Mouse (Mus musculus) neural tube, embryonic 11.5 days (tissue): ENCODE measurements at regions not wholly inside any gene's neighbourhood (a gene's known extent, or its start where the extent isn't known, plus 50 kb on each side); places are given as distances from the start of the nearest gene placed in this dataset.

ENCODE experiments used
- ATAC-seq: fragments of 200-750 bp; cut with Nextera tagmentation; 2 replicates; pipeline ENCODE4 v1.8.0; 2017; ENCODE audit warnings: moderate number of reproducible peaks, mild to moderate bottlenecking, moderate TSS enrichment, moderate library complexity; ENCODE audit not compliant: insufficient read depth, low FRiP score, low TSS enrichment
- DNase-seq: peaks from one replicate; pipeline ENCODE4 v3.0.0-alpha.2; 2015; ENCODE audit warnings: low spot score
- H3K27ac ChIP-seq: fragments of 300-500 bp; sonication (generic); 2 replicates; pipeline ENCODE4 v1.5.1; 2014; ENCODE audit warnings: low read depth, mild to moderate bottlenecking, low read length
- H3K27me3 ChIP-seq: fragments of 300-500 bp; sonication (generic); 2 replicates; pipeline ENCODE4 v1.6.1; 2014; ENCODE audit warnings: mild to moderate bottlenecking, low read length, mixed read lengths; ENCODE audit not compliant: control insufficient read depth, insufficient read depth
- H3K36me3 ChIP-seq: fragments of 300-500 bp; sonication (generic); 2 replicates; pipeline ENCODE4 v1.6.1; 2014; ENCODE audit warnings: mild to moderate bottlenecking, low read length, moderate library complexity, mixed read lengths; ENCODE audit not compliant: control insufficient read depth, insufficient read depth
- H3K4me1 ChIP-seq: fragments of 300-500 bp; sonication (generic); 2 replicates; pipeline ENCODE4 v1.6.1; 2014; ENCODE audit warnings: low read length, mixed read lengths; ENCODE audit not compliant: control insufficient read depth, insufficient read depth
- H3K4me2 ChIP-seq: fragments of 300-500 bp; sonication (generic); 2 replicates; pipeline ENCODE4 v1.6.1; 2014; ENCODE audit warnings: low read depth, mild to moderate bottlenecking, moderate library complexity
- H3K4me3 ChIP-seq: fragments of 300-500 bp; sonication (generic); 2 replicates; pipeline ENCODE4 v1.5.1; 2014; ENCODE audit warnings: low read depth, low read length
- H3K9ac ChIP-seq: fragments of 300-500 bp; sonication (generic); 2 replicates; pipeline ENCODE4 v1.6.1; 2014; ENCODE audit warnings: mild to moderate bottlenecking, low read length
- H3K9me3 ChIP-seq: fragments of 300-500 bp; sonication (generic); 2 replicates; pipeline ENCODE4 v1.6.1; 2016; ENCODE audit warnings: low read length; ENCODE audit not compliant: control insufficient read depth
- whole genome bisulfite sequencing: fragments of 180-500 bp; shearing (Covaris S2); extraction: QIAGEN DNeasy Blood & Tissue Kit; methylation state at CpG from one replicate; pipeline ENCODE4 v1.1.7; 2014; 5-methylcytosine and 5-hydroxymethylcytosine counted together

GRCm38 (mm10) chr16:71997634-71998278 is 310.4 kb upstream of the Robo1 start:
- H3K27me3 ChIP-seq = no peaks in the 10 kb centered on the region
- WGBS = 86% methylated on average over 3 of the region's 3 CpGs
- no peaks in the 10 kb centered on the region for H3K36me3 ChIP-seq
- no peak overlapping the region for H3K9ac ChIP-seq
- H3K9me3 ChIP-seq = no peaks in the 10 kb centered on the region
- ATAC-seq (peak; percentile 48; the same call in 1 of the 2 replicates), DNase-seq (no peak)
- H3K4me3 ChIP-seq = no peak overlapping the region
- no peaks in the 10 kb centered on the region for H3K4me1 ChIP-seq
- no peak overlapping the region for H3K27ac ChIP-seq
- H3K4me2 ChIP-seq = no peak overlapping the region

- ATAC-seq (peak; percentile 59), DNase-seq (peak; percentile 68)
- Histone ChIP-seq H3K9ac (peak overlapping the region; percentile 20), H3K27ac (no peak overlapping the region), H3K4me2 (peak overlapping the region; percentile 75), H3K4me1 (peaks cover 3% of the 10 kb centered on the region; the same call in 1 of the 2 replicates), H3K36me3 (no peaks in the 10 kb centered on the region), H3K9me3 (no peaks in the 10 kb centered on the region), H3K27me3 (peaks cover 5% of the 10 kb centered on the region; the same call in 1 of the 2 replicates), H3K4me3 (peak overlapping the region; percentile 37)
- 2% methylated on average over 27 of the region's 27 CpGs for WGBS
Observed at GRCm38 (mm10) chr16:72027404-72028215, 280.5 kb upstream of the Robo1 start.

- Histone ChIP-seq H3K9ac (peak overlapping the region; percentile 61), H3K4me2 (peak overlapping the region; percentile 75), H3K4me1 (peaks cover 3% of the 10 kb centered on the region; the same call in 1 of the 2 replicates), H3K9me3 (no peaks in the 10 kb centered on the region), H3K27me3 (peaks cover 5% of the 10 kb centered on the region; the same call in 1 of the 2 replicates), H3K36me3 (no peaks in the 10 kb centered on the region), H3K27ac (no peak overlapping the region), H3K4me3 (peak overlapping the region; percentile 37)
- DNase-seq (no peak), ATAC-seq (no peak)
- WGBS = 3% methylated on average over 6 of the region's 6 CpGs
Observed at GRCm38 (mm10) chr16:72028216-72028610, 279.9 kb upstream of the Robo1 start.

GRCm38 (mm10) chr16:72028798-72029197 is 279.3 kb upstream of the Robo1 start:
- Histone ChIP-seq H3K36me3 (no peaks in the 10 kb centered on the region), H3K4me2 (peak overlapping the region; percentile 75), H3K4me1 (peaks cover 3% of the 10 kb centered on the region; the same call in 1 of the 2 replicates), H3K9ac (peak overlapping the region; percentile 61), H3K9me3 (no peaks in the 10 kb centered on the region), H3K27ac (no peak overlapping the region), H3K27me3 (peaks cover 5% of the 10 kb centered on the region; the same call in 1 of the 2 replicates), H3K4me3 (peak overlapping the region; percentile 37)
- ATAC-seq (peak; percentile 57), DNase-seq (peak; percentile 63)
- WGBS = under 1% methylated on average over 18 of the region's 18 CpGs

- no peak overlapping the region for H3K27ac ChIP-seq
- H3K36me3 ChIP-seq = no peaks in the 10 kb centered on the region
- H3K4me2 ChIP-seq = peak overlapping the region; percentile 75
- H3K27me3 ChIP-seq = peaks cover 5% of the 10 kb centered on the region; the same call in 1 of the 2 replicates
- no peaks in the 10 kb centered on the region for H3K9me3 ChIP-seq
- DNase-seq = no peak
- H3K9ac ChIP-seq = peak overlapping the region; percentile 61
- no peak for ATAC-seq
- H3K4me1 ChIP-seq = peaks cover 3% of the 10 kb centered on the region; the same call in 1 of the 2 replicates
- WGBS = 3% methylated on average over 4 of the region's 4 CpGs
- peak overlapping the region; percentile 37 for H3K4me3 ChIP-seq
Observed at GRCm38 (mm10) chr16:72029273-72029672, 278.8 kb upstream of the Robo1 start.

GRCm38 (mm10) chr16:72068254-72068653 is 239.9 kb upstream of the Robo1 start:
- H3K27ac ChIP-seq = no peak overlapping the region
- H3K4me2 ChIP-seq = no peak overlapping the region
- no peaks in the 10 kb centered on the region for H3K4me1 ChIP-seq
- WGBS = 47% methylated on average over 1 of the region's 1 CpGs
- no peak overlapping the region for H3K4me3 ChIP-seq
- no peaks in the 10 kb centered on the region for H3K36me3 ChIP-seq
- no peak for ATAC-seq
- no peaks in the 10 kb centered on the region for H3K27me3 ChIP-seq
- H3K9me3 ChIP-seq = no peaks in the 10 kb centered on the region
- no peak overlapping the region for H3K9ac ChIP-seq
- no peak for DNase-seq

GRCm38 (mm10) chr16:72069581-72069980 is 238.5 kb upstream of the Robo1 start:
- no peak for ATAC-seq
- no peak overlapping the region for H3K4me3 ChIP-seq
- H3K9ac ChIP-seq = no peak overlapping the region
- no peak overlapping the region for H3K27ac ChIP-seq
- no peak overlapping the region for H3K4me2 ChIP-seq
- no peak for DNase-seq
- 66% methylated on average over 2 of the region's 2 CpGs for WGBS
- H3K27me3 ChIP-seq = no peaks in the 10 kb centered on the region
- no peaks in the 10 kb centered on the region for H3K36me3 ChIP-seq
- no peaks in the 10 kb centered on the region for H3K4me1 ChIP-seq
- H3K9me3 ChIP-seq = no peaks in the 10 kb centered on the region

- ATAC-seq (peak; percentile 51), DNase-seq (peak; percentile 21)
- Histone ChIP-seq H3K9me3 (no peaks in the 10 kb centered on the region), H3K27ac (no peak overlapping the region), H3K4me3 (no peak overlapping the region), H3K27me3 (no peaks in the 10 kb centered on the region), H3K36me3 (no peaks in the 10 kb centered on the region), H3K9ac (no peak overlapping the region), H3K4me2 (no peak overlapping the region), H3K4me1 (no peaks in the 10 kb centered on the region)
- 48% methylated on average over 2 of the region's 2 CpGs for WGBS
Observed at GRCm38 (mm10) chr16:72071756-72072471, 236.2 kb upstream of the Robo1 start.
